ENCODE assay signal across 17 mouse cellular contexts in the genomic region with DNA sequence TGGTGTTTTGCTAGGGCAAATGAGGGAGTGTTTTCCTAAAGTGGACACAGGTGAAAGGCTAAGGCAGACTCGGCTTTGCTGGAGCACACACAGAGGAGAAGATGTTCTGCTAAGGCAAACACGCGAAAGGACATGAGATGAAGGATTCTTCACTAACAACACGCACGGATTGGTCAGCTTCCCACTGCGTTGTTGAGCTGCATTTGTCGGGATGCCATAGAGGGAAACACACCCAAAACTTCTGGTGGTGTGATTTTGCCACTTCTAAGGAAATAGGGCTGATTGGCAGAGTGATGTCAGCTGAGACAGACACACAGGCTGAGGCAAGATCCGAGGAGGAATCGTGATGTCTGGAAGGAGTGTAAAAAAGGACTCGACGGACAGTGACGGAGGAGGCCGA.
"Had no signal": no experiment of that assay in that cellular context is flagged by ENCODE, and none has a peak within 500 bp of the region (broad histone marks: within the 10 kb centered on the region; RNA-seq: fewer than 3 reads in every experiment).

No protein-coding gene starts in this region.

- H3K9ac ChIP-seq: kidney, embryonic 15.5 days; limb, embryonic 12.5 days; liver, embryonic 14.5 days; lung, embryonic 14.5 days; midbrain, embryonic 15.5 days; neural tube, embryonic 12.5 days; stomach, embryonic 15.5 days had no signal

- H3K27me3 ChIP-seq: stomach, embryonic 15.5 days had no signal

- ATAC-seq: midbrain, embryonic 15.5 days had no signal

- DNase-seq: kidney, adult 18-20 months; layer of hippocampus, postnatal 36 days; liver; lung, embryonic 14.5 days; lung, postnatal 10 days; lung, postnatal 4 days; retina, postnatal 1 day; right cerebral cortex, postnatal 4 days; thymus, postnatal 36 days had no signal

- H3K4me2 ChIP-seq: kidney, embryonic 15.5 days; limb, embryonic 12.5 days; lung, embryonic 14.5 days; midbrain, embryonic 11.5 days; midbrain, embryonic 15.5 days; neural tube, embryonic 12.5 days; stomach, embryonic 15.5 days had no signal

- H3K9me3 ChIP-seq: kidney, embryonic 15.5 days; limb, embryonic 12.5 days; megakaryocyte, embryonic 14.5 days; midbrain, embryonic 15.5 days; neural tube, embryonic 12.5 days; stomach, embryonic 15.5 days had no signal

- H3K36me3 ChIP-seq: kidney, embryonic 15.5 days; limb, embryonic 12.5 days; midbrain, embryonic 15.5 days; neural tube, embryonic 12.5 days; stomach, embryonic 15.5 days had no signal

- H3K4me3 ChIP-seq: kidney, embryonic 15.5 days; limb, embryonic 12.5 days; midbrain, embryonic 15.5 days; neural tube, embryonic 12.5 days; stomach, embryonic 15.5 days had no signal

- H3K27ac ChIP-seq: kidney, embryonic 15.5 days; limb, embryonic 12.5 days; liver, embryonic 14.5 days; midbrain, embryonic 15.5 days; neural tube, embryonic 12.5 days; stomach, embryonic 15.5 days had no signal
